11 mouse cellular contexts compared by ENCODE assay signal in genomic region chr10:42170889-42171347, GRCm38 (mm10).
DNase-seq lines count a peak whose midpoint lies in the region; ATAC-seq and TF ChIP-seq lines count a peak whose summit lies in the region.
"Had no signal": no experiment of that assay in that cellular context is flagged by ENCODE, and none has a peak within 500 bp of the region (broad histone marks: within the 10 kb centered on the region; RNA-seq: fewer than 3 reads in every experiment).

No protein-coding gene starts in this region.

- H3K4me3 ChIP-seq in embryonic facial prominence, embryonic 15.5 days (replicated peaks): no peak overlapping the region
- H3K4me3 ChIP-seq in intestine, embryonic 16.5 days (ENCODE audit: low read length): no peak overlapping the region
- H3K4me3 ChIP-seq in stomach, embryonic 16.5 days (replicated peaks; ENCODE audit: low read length): no peak overlapping the region
- H3K4me3 ChIP-seq in liver, postnatal 0 days (ENCODE audit: low read depth, low read length): no peak overlapping the region
- H3K4me3 ChIP-seq: forebrain, embryonic 13.5 days had no signal

- peak; percentile 21 to 41 for DNase-seq in urinary bladder, postnatal 36 days (ENCODE audit: low spot score in 2 of 2)
- no peak for DNase-seq in urinary bladder, adult 2 months (ENCODE audit: low spot score)
- no peak for DNase-seq in ovary, postnatal 36 days (ENCODE audit: low spot score)
- no peak for DNase-seq in liver
- no peak for DNase-seq in liver, postnatal 0 days
- DNase-seq: right cerebral cortex, adult 18-20 months had no signal

- H3K4me2 ChIP-seq in embryonic facial prominence, embryonic 15.5 days (replicated peaks): peak overlapping the region; percentile 1; the same call in 1 of the 2 replicates
- H3K4me2 ChIP-seq in intestine, embryonic 16.5 days (ENCODE audit: low read depth, low read length): no peak overlapping the region
- H3K4me2 ChIP-seq in stomach, embryonic 16.5 days (ENCODE audit: low read depth, low read length): no peak overlapping the region
- H3K4me2 ChIP-seq in liver, postnatal 0 days (ENCODE audit: low read depth, low read length): no peak overlapping the region
- H3K4me2 ChIP-seq: forebrain, embryonic 13.5 days had no signal

- no peak overlapping the region for H3K9ac ChIP-seq in embryonic facial prominence, embryonic 15.5 days
- H3K9ac ChIP-seq in intestine, embryonic 16.5 days (ENCODE audit: low read depth, low read length): no peak overlapping the region
- no peak overlapping the region for H3K9ac ChIP-seq in stomach, embryonic 16.5 days (ENCODE audit: low read length)
- no peak overlapping the region for H3K9ac ChIP-seq in liver, postnatal 0 days (replicated peaks)
- H3K9ac ChIP-seq: forebrain, embryonic 13.5 days had no signal

- no peaks in the 10 kb centered on the region for H3K27me3 ChIP-seq in embryonic facial prominence, embryonic 15.5 days
- no peaks in the 10 kb centered on the region for H3K27me3 ChIP-seq in intestine, embryonic 16.5 days (replicated peaks; ENCODE audit: control insufficient read depth, insufficient read depth, low read length)
- H3K27me3 ChIP-seq in stomach, embryonic 16.5 days (ENCODE audit: control insufficient read depth, insufficient read depth, low read length): no peaks in the 10 kb centered on the region
- no peaks in the 10 kb centered on the region for H3K27me3 ChIP-seq in liver, postnatal 0 days (ENCODE audit: insufficient read depth, low read length)
- H3K27me3 ChIP-seq: forebrain, embryonic 13.5 days had no signal

- 7% methylated on average over 5 of the region's 5 CpGs for WGBS in embryonic facial prominence, embryonic 15.5 days
- 17% methylated on average over 5 of the region's 5 CpGs for WGBS in intestine, embryonic 16.5 days
- 5% methylated on average over 5 of the region's 5 CpGs for WGBS in stomach, embryonic 16.5 days
- WGBS in liver, postnatal 0 days (ENCODE audit: insufficient replicate concordance): 6% methylated on average over 5 of the region's 5 CpGs

- peaks cover 26% of the 10 kb centered on the region for H3K4me1 ChIP-seq in embryonic facial prominence, embryonic 15.5 days
- H3K4me1 ChIP-seq in intestine, embryonic 16.5 days (ENCODE audit: control insufficient read depth, insufficient read depth, low read length): peaks cover 8% of the 10 kb centered on the region
- 0 out of 2 replicates have a peak, but pooled peaks cover 10% of the 10 kb centered on the region for H3K4me1 ChIP-seq in stomach, embryonic 16.5 days (ENCODE audit: control insufficient read depth, insufficient read depth, low read length)
- no peaks in the 10 kb centered on the region for H3K4me1 ChIP-seq in liver, postnatal 0 days (ENCODE audit: insufficient read depth)
- H3K4me1 ChIP-seq: forebrain, embryonic 13.5 days had no signal

- H3K9me3 ChIP-seq in embryonic facial prominence, embryonic 15.5 days (replicated peaks): no peaks in the 10 kb centered on the region
- no peaks in the 10 kb centered on the region for H3K9me3 ChIP-seq in intestine, embryonic 16.5 days (ENCODE audit: control insufficient read depth, low read length)
- no peaks in the 10 kb centered on the region for H3K9me3 ChIP-seq in stomach, embryonic 16.5 days (replicated peaks; ENCODE audit: control insufficient read depth, low read length)
- no peaks in the 10 kb centered on the region for H3K9me3 ChIP-seq in liver, postnatal 0 days (ENCODE audit: low read length)
- H3K9me3 ChIP-seq: forebrain, embryonic 13.5 days had no signal

- no peak for TF ChIP-seq EP300 in liver, postnatal 0 days (IDR thresholded peaks at IDR 0.05; ENCODE audit: low read depth)

- peak overlapping the region; percentile 66 for H3K27ac ChIP-seq in embryonic facial prominence, embryonic 15.5 days (replicated peaks)
- H3K27ac ChIP-seq in intestine, embryonic 16.5 days (ENCODE audit: low read length): peak overlapping the region; percentile 29; the same call in 1 of the 2 replicates
- no peak overlapping the region for H3K27ac ChIP-seq in stomach, embryonic 16.5 days (ENCODE audit: low read length)
- H3K27ac ChIP-seq in liver, postnatal 0 days (ENCODE audit: low read depth): no peak overlapping the region
- H3K27ac ChIP-seq: forebrain, embryonic 13.5 days; hindbrain, postnatal 0 days had no signal

- no peaks in the 10 kb centered on the region for H3K36me3 ChIP-seq in embryonic facial prominence, embryonic 15.5 days
- no peaks in the 10 kb centered on the region for H3K36me3 ChIP-seq in intestine, embryonic 16.5 days (ENCODE audit: control insufficient read depth, insufficient read depth, low read length)
- no peaks in the 10 kb centered on the region for H3K36me3 ChIP-seq in stomach, embryonic 16.5 days (ENCODE audit: control insufficient read depth, insufficient read depth, low read length)
- H3K36me3 ChIP-seq in liver, postnatal 0 days (replicated peaks; ENCODE audit: insufficient read depth, low read length): no peaks in the 10 kb centered on the region

- no peak for TF ChIP-seq CTCF in liver, postnatal 0 days (IDR thresholded peaks at IDR 0.05; ENCODE audit: low read depth)

- peak; percentile 82 for ATAC-seq in embryonic facial prominence, embryonic 15.5 days (ENCODE audit: insufficient number of reproducible peaks, low FRiP score, low TSS enrichment, low read depth)
- ATAC-seq in intestine, embryonic 16.5 days: peak; percentile 78
- ATAC-seq in stomach, embryonic 16.5 days (ENCODE audit: insufficient read depth, low FRiP score): peak; percentile 65; the same call in 1 of the 2 replicates
- ATAC-seq in liver, postnatal 0 days: no peak
- ATAC-seq: forebrain, embryonic 13.5 days; hindbrain, postnatal 0 days had no signal

Comparison
In these comparisons a context has a peak if more than half of its experiments do, and no peak if none do; other contexts are left out.
1. DNase-seq: peak in urinary bladder, postnatal 36 days (2 of 2); none in urinary bladder, adult 2 months (single experiment), ovary, postnatal 36 days (single experiment), liver (single experiment) and liver, postnatal 0 days (single experiment).
2. H3K27ac ChIP-seq: peak in embryonic facial prominence, embryonic 15.5 days (single experiment) and intestine, embryonic 16.5 days (single experiment); none in stomach, embryonic 16.5 days (single experiment) and liver, postnatal 0 days (single experiment).